Mouse (Mus musculus) forebrain, postnatal 0 days (tissue): ENCODE results near the gene Sec24d. TPM values are rescaled to one million over a fixed set of nuclear protein-coding genes. Genes with fewer than 3 reads are reported as not detected.
"Not testable (repeated sequence)": the region's sequence is repeated elsewhere in the genome, so short reads cannot be mapped to it uniquely, and the experiment has no call there.

ENCODE experiments used
- ATAC-seq: fragments of 200-750 bp; cut with Nextera tagmentation; 2 replicates; pipeline ENCODE4 v1.8.0; 2017; ENCODE audit warnings: mild to moderate bottlenecking, moderate library complexity
- DNase-seq: peaks from one replicate; pipeline ENCODE4 v3.0.0-alpha.2; 2015
- H3K27ac ChIP-seq: fragments of 300-500 bp; sonication (generic); 2 replicates; pipeline ENCODE4 v1.5.1; 2014; ENCODE audit warnings: low read depth, mild to moderate bottlenecking, antibody characterized with exemption, low read length, moderate library complexity, mixed read lengths
- H3K27me3 ChIP-seq: fragments of 300-500 bp; sonication (generic); 2 replicates; pipeline ENCODE4 v1.6.1; 2014; ENCODE audit warnings: mild to moderate bottlenecking, low read length, mixed read lengths; ENCODE audit not compliant: insufficient read depth
- H3K36me3 ChIP-seq: fragments of 300-500 bp; sonication (generic); 2 replicates; pipeline ENCODE4 v1.6.1; 2014; ENCODE audit warnings: mild to moderate bottlenecking, moderate library complexity; ENCODE audit not compliant: insufficient read depth
- H3K4me1 ChIP-seq: fragments of 300-500 bp; sonication (generic); 2 replicates; pipeline ENCODE4 v1.6.1; 2014; ENCODE audit warnings: antibody characterized with exemption; ENCODE audit not compliant: insufficient read depth
- H3K4me2 ChIP-seq: fragments of 300-500 bp; sonication (generic); 2 replicates; pipeline ENCODE4 v1.6.1; 2014; ENCODE audit warnings: low read depth, mild to moderate bottlenecking, moderate library complexity
- H3K4me3 ChIP-seq: fragments of 300-500 bp; sonication (generic); 2 replicates; pipeline ENCODE4 v1.5.1; 2014; ENCODE audit warnings: low read depth, low read length, mixed read lengths
- H3K9ac ChIP-seq: fragments of 300-500 bp; sonication (generic); 2 replicates; pipeline ENCODE4 v1.6.1; 2014; ENCODE audit warnings: mild to moderate bottlenecking
- H3K9me3 ChIP-seq: fragments of 300-500 bp; sonication (generic); 2 replicates; pipeline ENCODE4 v1.6.1; 2016; ENCODE audit warnings: low read length
- CTCF ChIP-seq: sonication (generic); IDR thresholded peaks from 2 replicates; pipeline ENCODE4 v1.5.1; 2016; ENCODE audit warnings: antibody characterized with exemption, control low read depth, low read depth
- WGBS: fragments of 180-500 bp; shearing (Covaris S2); extraction: QIAGEN DNeasy Blood & Tissue Kit; methylation state at CpG from one replicate; pipeline ENCODE4 v1.1.7; 2014; 5-methylcytosine and 5-hydroxymethylcytosine counted together
- polyA plus RNA-seq: library from polyadenylated mRNA; unstranded; fragments of >200 nt; fragmentation: Nextera tagmentation; extraction: Ambion mirVana; gene quantifications from 2 replicates; pipeline ENCODE4 v1.2.1, GENCODE M21; 2015
- total RNA-seq: library from RNA; depleted of rRNA; stranded (reverse); fragments of >200 nt; gene quantifications from 2 replicates; pipeline ENCODE4 v1.2.3, GENCODE M21; 2014

Sec24d gene
- total and polyA plus RNA-seq, 2 experiments from 2014 or later, result 16.3 to 36.5 TPM

GRCm38 (mm10) chr3:123351519-123351918, 84.3 kb downstream of the Sec24d start:
- WGBS, result 80% methylated on average over 2 of the region's 2 CpGs
- ATAC-seq, result no peak
- Histone ChIP-seq H3K27ac (no peak overlapping the region), H3K4me3 (no peak overlapping the region), H3K4me1 (no peaks in the 10 kb centered on the region), H3K27me3 (no peaks in the 10 kb centered on the region), H3K36me3 (peaks cover 4% of the 10 kb centered on the region; the same call in 1 of the 2 replicates), H3K9me3 (no peaks in the 10 kb centered on the region), H3K9ac (no peak overlapping the region), H3K4me2 (no peak overlapping the region)
- DNase-seq, result no peak
- TF ChIP-seq CTCF, result no peak

DNA sequence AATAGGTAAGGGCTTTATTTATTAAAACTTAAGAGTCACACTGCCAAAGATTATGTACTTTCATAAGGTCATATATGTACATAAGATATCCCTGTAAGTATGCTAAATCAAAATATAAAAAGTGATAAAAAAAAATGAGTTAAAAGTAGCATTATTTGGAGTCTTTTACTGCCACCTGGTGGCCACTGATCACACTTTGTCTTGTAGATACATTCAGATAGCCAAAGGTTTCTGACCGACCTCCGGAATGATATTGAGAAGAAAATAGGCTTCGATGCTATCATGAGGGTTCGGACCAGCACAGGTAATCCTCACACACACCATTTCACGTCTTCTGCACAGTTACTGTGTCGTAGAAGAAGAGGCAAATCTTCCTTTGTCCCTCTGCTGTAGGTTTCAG, 85.9 kb downstream of the Sec24d start:
- ATAC-seq, result no peak
- DNase-seq, result peak; percentile 86
- WGBS, result 56% methylated on average over 6 of the region's 6 CpGs

DNA sequence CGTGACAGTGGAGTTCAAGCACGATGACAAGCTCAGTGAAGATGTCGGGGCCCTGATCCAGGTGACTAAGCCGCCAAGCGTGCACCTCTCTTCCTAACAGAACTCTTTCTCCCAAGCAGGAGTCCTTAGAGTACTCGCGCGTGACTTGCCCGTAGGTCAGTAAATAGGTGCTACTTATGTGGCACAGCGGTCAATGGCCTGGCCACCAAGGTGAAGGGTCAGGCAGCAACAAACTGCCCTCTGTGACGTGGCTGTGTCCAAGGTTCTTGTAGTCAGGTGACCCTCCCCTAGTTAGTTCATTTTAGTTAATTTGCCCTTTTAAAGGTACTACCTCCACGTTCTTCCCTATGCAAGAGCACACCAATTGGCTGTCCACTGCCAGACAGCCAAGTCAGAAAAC, 86.4 kb downstream of the Sec24d start:
- no peaks in the 10 kb centered on the region for H3K4me1 ChIP-seq
- WGBS, result 92% methylated on average over 12 of the region's 12 CpGs
- DNase-seq (no peak), ATAC-seq (no peak)
- H3K9me3 ChIP-seq, result no peaks in the 10 kb centered on the region
- no peak overlapping the region for H3K27ac ChIP-seq
- H3K36me3 ChIP-seq, result peaks cover 4% of the 10 kb centered on the region; the same call in 1 of the 2 replicates
- no peak for TF ChIP-seq CTCF
- H3K27me3 ChIP-seq, result no peaks in the 10 kb centered on the region
- H3K9ac ChIP-seq, result no peak overlapping the region
- H3K4me3 ChIP-seq, result no peak overlapping the region
- H3K4me2 ChIP-seq, result no peak overlapping the region

More for the DNA sequence above, 85.9 kb downstream of the Sec24d start:
- peak; percentile 71 for TF ChIP-seq CTCF
- no peak overlapping the region for H3K4me3 ChIP-seq
- H3K36me3 ChIP-seq, result peaks cover 4% of the 10 kb centered on the region; the same call in 1 of the 2 replicates
- H3K4me1 ChIP-seq, result no peaks in the 10 kb centered on the region
- no peaks in the 10 kb centered on the region for H3K27me3 ChIP-seq
- no peaks in the 10 kb centered on the region for H3K9me3 ChIP-seq
- no peak overlapping the region for H3K4me2 ChIP-seq
- no peak overlapping the region for H3K27ac ChIP-seq
- no peak overlapping the region for H3K9ac ChIP-seq

DNA sequence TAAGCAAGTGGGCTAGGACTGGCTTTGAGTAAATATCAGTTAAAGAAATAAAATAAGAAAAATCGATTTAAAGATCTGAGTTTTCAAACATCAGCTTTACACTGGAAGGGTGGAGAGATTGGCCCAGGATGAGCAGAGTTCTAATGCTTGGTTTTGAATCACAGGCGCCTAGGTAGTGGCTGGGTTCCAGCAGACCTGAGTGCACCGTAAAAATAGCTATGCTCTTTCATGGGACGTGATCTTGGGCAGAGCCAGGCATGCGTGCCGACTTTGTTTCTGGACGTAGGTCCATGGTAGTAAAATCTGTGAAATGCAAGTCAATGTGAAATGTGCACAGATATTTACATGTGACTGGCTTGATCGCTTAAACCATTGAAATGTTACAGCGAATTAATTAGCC, 87.1 kb downstream of the Sec24d start:
- no peak for ATAC-seq
- no peak for DNase-seq
- 90% methylated on average over 9 of the region's 9 CpGs for WGBS
- Histone ChIP-seq H3K27me3 (no peaks in the 10 kb centered on the region), H3K4me1 (no peaks in the 10 kb centered on the region), H3K4me3 (no peak overlapping the region), H3K4me2 (no peak overlapping the region), H3K9me3 (no peaks in the 10 kb centered on the region), H3K9ac (no peak overlapping the region), H3K27ac (no peak overlapping the region), H3K36me3 (peaks cover 4% of the 10 kb centered on the region; the same call in 1 of the 2 replicates)
- no peak for TF ChIP-seq CTCF

DNA sequence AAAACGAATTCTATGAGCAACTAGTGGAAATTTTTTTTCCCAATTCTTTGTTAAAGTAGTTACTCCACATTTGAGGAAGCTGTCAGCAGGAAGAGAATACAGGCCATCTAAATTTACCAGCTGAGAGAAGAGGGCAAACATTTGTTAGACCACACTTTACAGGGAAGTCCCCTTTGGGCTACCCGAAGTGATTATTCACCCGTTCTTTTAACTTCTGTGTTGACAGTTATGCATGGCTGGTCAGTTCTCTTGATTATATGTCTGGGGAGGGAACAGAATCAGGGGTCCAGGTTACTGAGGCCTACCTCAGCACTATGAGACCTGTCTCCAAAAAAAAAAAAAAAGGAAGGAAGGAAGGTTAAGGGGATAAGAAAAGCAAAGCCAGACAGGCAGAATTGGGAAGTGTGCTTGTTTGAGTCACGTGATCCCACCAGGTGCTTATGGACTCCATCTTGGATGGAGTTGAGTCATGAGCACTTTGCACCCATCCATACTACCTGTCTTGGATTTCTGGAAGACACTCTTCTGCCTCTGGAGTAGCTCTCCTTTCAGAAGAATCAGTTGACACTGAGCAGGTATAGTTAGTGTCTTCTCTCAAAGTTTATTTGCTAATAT, 89.2 kb downstream of the Sec24d start:
- H3K4me2 ChIP-seq, result no peak overlapping the region
- 83% methylated on average over 4 of the region's 4 CpGs for WGBS
- TF ChIP-seq CTCF, result no peak
- peaks cover 11% of the 10 kb centered on the region; the same call in 1 of the 2 replicates for H3K36me3 ChIP-seq
- ATAC-seq (no peak), DNase-seq (no peak)
- no peak overlapping the region for H3K27ac ChIP-seq
- no peaks in the 10 kb centered on the region for H3K4me1 ChIP-seq
- H3K27me3 ChIP-seq, result no peaks in the 10 kb centered on the region
- no peak overlapping the region for H3K4me3 ChIP-seq
- H3K9ac ChIP-seq, result no peak overlapping the region
- H3K9me3 ChIP-seq, result no peaks in the 10 kb centered on the region

GRCm38 (mm10) chr3:123366820-123367219, 99.6 kb downstream of the Sec24d start:
- not testable (repeated sequence) for ATAC-seq, H3K9me3 ChIP-seq, H3K27ac ChIP-seq, H3K4me2 ChIP-seq, DNase-seq, H3K9ac ChIP-seq, H3K4me3 ChIP-seq, H3K27me3 ChIP-seq, H3K4me1 ChIP-seq
- peaks cover 22% of the 10 kb centered on the region for H3K36me3 ChIP-seq
- WGBS, result 91% methylated on average over 2 of the region's 2 CpGs

DNA sequence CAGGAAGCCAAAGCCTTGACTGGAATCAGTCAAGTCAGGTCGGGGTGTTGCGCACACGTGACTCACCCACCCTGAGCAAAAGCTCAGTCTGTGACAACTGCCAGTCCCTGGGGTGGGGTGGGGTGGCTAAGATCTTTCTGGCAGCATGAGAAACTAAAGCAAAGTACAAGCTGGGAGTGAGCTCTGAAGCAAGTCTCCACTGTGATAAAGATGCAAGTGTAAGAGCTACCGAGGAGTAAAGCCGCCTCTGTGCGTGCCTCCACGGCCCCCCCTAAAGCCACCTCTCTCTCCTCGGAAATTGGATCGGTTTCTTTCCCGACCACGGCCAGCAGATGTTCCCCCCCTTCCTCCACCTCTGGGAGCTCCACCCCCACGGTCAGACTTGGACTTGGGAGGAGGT, 101.9 kb downstream of the Sec24d start:
- no peak for TF ChIP-seq CTCF
- Histone ChIP-seq H3K9ac (no peak overlapping the region), H3K27me3 (no peaks in the 10 kb centered on the region), H3K4me1 (no peaks in the 10 kb centered on the region), H3K4me3 (no peak overlapping the region), H3K36me3 (peaks cover 26% of the 10 kb centered on the region), H3K4me2 (no peak overlapping the region), H3K27ac (no peak overlapping the region), H3K9me3 (no peaks in the 10 kb centered on the region)
- WGBS, result 88% methylated on average over 12 of the region's 12 CpGs
- DNase-seq (no peak), ATAC-seq (no peak)
